Mouse (Mus musculus): Measurements from ENCODE around the gene Atp5s. TPM values are rescaled to one million over a fixed set of nuclear protein-coding genes. Genes with fewer than 3 reads are reported as not detected.
A peak's percentile ranks its signal among the peaks of the same experiment; 100 is the strongest.

Gene Atp5s
- 10 to 100 TPM; 19.4 to 21.3 TPM for total RNA-seq (2021)
- long read RNA-seq, experiment 1, transcript Atp5s-204 (6 exons, 1,599 nt), result minor isoform, 6 of 38 reads
- long read RNA-seq, experiment 1, transcript Atp5s-201 (5 exons, 1,485 nt), result major isoform, 16 of 38 reads
- long read RNA-seq, experiment 1, partial matches to known transcripts, result 9 of 38 reads
- long read RNA-seq, experiment 1, other reads (novel, unspliced or antisense), result 7 of 38 reads
- long read RNA-seq, experiment 2, transcript Atp5s-204 (6 exons, 1,599 nt), result minor isoform, 6 of 31 reads
- long read RNA-seq, experiment 2, transcript Atp5s-201 (5 exons, 1,485 nt), result major isoform, 14 of 31 reads
- long read RNA-seq, experiment 2, partial matches to known transcripts, result 9 of 31 reads
- long read RNA-seq, experiment 2, other reads (novel, unspliced or antisense), result 2 of 31 reads

- intact Hi-C loops (cut with DNase I), result no loop called here
These were observed at the start of gene Atp5s, which contains the start of gene L2hgdh for GRCm38 (mm10) chr12:69724711-69725460. Gene Atp5s, plus strand, starts transcription at chr12:69724950. Gene L2hgdh, minus strand, starts transcription at chr12:69724873.

GRCm38 (mm10) chr12:69676157-69676556, 48.6 kb upstream of the Atp5s start:
- intact Hi-C loops (cut with DNase I), result no loop called here
- DNase-seq, result no peak

More at GRCm38 (mm10) chr12:69724711-69725460, at the start of gene Atp5s, which contains the start of gene L2hgdh:
- DNase-seq, result peak; percentile 96

DNA sequence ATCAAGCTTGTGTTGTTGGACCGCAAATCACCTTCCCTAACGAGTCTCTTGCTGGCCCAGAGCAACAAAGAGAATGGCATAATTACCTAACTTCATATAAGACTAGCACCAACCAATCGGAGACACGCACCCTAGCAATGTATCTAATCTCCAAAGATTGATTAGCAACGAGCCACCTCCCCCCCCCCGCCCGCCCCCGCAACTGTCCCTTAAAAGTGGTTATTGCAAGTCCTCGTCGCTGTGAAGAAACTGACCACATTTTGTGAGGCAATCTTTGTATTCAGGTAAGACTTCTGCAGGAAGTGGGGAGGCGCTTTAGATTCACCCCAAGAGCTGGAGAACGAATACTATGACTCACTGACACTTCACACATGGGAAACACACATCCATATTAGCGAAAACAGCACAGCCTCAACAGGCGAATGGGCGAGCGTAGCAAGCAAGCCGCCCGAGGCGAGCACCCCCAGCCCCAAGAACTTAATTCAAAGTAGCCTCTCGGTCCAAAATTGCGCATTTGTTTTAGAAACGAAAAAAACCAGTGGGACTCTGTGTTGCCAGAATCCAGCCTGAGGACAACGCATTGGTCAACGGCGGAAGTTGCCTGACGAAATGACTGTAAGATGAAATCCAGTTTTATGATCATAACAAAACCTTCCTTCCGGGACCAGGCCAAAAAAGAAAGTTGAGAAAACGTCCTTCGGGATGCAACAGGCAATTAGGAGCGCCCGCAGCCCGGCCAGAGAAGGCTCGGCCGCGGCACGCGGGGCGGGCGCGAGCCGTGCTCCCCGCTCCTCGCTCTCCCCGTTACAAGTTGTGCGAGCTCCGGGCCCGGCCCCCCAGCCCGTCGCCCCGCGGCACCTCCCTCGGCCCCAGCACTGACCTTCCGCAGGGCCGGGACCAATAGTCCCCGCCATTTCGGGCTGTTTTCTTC, 43.9 kb upstream of the Atp5s start:
- peak; percentile 57 to 62 for DNase-seq
- intact Hi-C loops (cut with DNase I), result loop anchor here (2.0 to 5.0 kb wide), 2 partner anchors 30 to 309 kb away; partner anchors contain the start of genes Arf6 and Gm9887

GRCm38 (mm10) chr12:69681566-69682061, 43.1 kb upstream of the Atp5s start, which contains the start of gene Sos2:
Gene Sos2, minus strand, starts transcription at chr12:69681852.
- DNase-seq, result peak; percentile 72 to 81
- intact Hi-C loops (cut with DNase I), result loop anchor here (2.0 to 5.0 kb wide), 2 partner anchors 31 to 309 kb away; partner anchors contain the start of genes Arf6 and Gm9887

DNA sequence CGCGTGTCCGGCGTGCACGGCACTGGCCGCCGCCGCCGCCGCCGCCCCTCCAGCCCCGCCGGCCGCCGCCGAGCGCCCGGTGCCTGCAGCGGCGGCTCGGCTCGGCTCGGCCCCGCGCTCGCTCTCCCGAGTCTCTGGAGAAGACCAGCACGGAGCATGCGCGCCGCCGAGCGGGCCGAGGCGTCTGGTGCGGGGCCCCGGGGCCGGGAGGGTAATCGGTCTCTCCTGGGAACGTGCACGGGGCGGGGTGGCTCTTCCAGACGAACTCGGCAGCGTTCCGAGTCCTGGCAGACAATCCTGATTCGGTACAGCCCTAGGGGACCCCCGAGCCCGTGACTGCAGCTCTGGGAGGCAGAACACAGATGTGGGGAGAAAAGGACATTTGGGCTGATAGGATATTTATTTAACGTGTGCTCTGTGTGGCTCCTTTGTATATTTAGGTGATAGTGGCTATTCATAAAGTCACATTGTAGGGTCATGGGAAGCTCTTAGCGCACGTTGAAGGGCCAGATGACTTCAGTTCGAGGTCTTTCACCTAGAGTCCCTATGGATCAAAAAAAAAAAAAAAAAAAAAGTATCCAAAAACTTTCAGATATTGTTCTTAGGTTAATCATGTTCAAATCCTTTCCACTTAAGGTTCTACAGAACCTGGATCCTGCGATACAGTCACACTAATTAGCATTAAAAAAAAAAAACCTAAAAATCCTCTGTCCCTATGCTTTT, 42.5 kb upstream of the Atp5s start:
- intact Hi-C loops (cut with DNase I), result loop anchor here (5.0 kb wide), 1 partner anchor 310 kb away; the partner anchor contains the start of genes Arf6 and Gm9887
- peak; percentile 89 to 91 for DNase-seq

GRCm38 (mm10) chr12:69682788-69683419, 41.8 kb upstream of the Atp5s start:
- intact Hi-C loops (cut with DNase I), result loop anchor here (5.0 kb wide), 1 partner anchor 311 kb away; the partner anchor contains the start of genes Arf6 and Gm9887
- peak in 1 of 2 experiments; percentile 23 for DNase-seq

DNA sequence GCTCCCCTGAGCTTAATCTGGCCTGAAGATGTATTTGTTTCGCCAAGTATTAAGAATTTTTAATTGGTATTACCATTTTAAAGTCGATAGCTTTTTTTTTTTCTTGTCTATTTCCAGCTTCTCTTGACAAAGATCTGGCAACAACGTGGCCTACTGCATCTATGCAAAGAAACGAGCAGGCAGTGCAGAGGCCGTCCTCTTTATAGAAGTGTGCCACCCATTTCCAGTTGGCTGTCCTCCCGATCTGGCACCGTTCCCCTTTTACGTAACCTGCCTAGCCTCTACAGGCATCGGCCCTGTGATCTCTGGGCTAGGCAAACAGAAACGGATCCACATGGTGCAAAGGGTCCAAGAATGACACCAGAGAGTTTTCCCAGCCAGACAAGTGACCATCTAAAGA, 41.2 kb upstream of the Atp5s start:
- intact Hi-C loops (cut with DNase I), result loop anchor here (5.0 kb wide), 1 partner anchor 311 kb away; the partner anchor contains the start of genes Arf6 and Gm9887
- DNase-seq, result peak; percentile 81 to 87

DNA sequence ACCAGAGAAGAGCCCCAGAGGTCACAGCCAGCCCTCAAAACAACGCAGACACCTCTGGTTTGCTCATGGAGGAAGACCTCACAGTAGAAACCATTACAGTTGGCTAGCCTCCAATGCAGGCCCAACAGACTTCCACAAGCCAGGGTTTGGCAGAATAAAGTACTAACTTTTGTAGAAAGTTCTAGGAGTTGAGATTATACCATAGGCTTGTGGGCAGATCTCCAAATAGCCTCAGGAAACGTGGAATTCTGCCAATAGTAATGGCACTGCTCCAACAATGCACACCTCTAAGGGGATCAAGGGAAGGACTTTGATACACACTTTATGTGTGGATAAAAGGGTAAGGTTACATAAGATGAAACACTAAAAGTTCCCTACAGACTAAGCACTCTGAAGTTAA, 36.4 kb upstream of the Atp5s start:
- intact Hi-C loops (cut with DNase I), result no loop called here
- peak in 1 of 2 experiments; percentile 15 for DNase-seq

- intact Hi-C loops (cut with DNase I), result no loop called here
- no peak for DNase-seq
These were observed 35.7 kb upstream of the Atp5s start for GRCm38 (mm10) chr12:69689094-69689493.

DNA sequence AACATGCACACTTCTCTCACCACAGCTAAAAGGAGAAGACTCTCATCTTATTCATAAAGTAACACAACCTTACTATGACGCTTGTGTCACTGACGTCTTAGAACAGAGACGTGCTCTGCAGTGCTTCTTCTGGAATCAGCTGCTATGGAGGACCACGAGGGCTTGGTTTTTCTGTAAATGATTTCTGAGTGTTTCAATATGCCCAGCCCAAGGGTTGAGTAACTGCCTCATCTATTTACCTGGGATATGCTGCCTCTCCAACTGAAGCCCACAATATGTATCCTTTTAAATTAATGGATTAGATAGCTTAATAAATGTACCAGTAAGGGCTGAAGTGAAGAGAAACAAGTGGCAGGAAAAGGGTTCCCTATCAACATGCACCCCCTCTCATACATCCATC, 34.0 kb upstream of the Atp5s start:
- DNase-seq, result no peak
- intact Hi-C loops (cut with DNase I), result loop anchor here (10.0 kb wide), 1 partner anchor 476 kb away; no protein-coding TSS in a partner anchor

- DNase-seq, result no peak
- intact Hi-C loops (cut with DNase I), result loop anchor here (10.0 kb wide), 1 partner anchor 479 kb away; no protein-coding TSS in a partner anchor
These were observed 31.3 kb upstream of the Atp5s start for GRCm38 (mm10) chr12:69693471-69693870.

DNA sequence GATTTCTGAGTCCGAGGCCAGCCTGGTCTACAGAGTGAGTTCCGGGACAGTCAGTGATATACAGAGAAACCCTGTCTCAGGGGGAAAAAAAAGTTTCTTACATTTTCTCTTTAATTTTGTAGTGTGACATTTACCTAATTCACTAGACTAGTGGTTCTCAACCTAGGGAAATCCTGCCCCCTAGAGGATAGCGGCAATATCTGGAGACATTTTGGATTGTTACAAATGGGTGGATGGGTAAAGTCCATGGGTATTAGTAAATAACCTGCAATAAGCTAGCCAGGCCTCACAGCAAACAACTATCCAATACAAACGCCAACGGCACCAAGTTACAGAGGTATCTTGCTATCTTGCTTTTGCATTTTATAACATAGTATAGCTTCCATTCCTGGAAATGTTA, 28.0 kb upstream of the Atp5s start:
- peak; percentile 42 to 74 for DNase-seq
- intact Hi-C loops (cut with DNase I), result loop anchor here (5.0 to 10.0 kb wide), 5 partner anchors 84 to 482 kb away; partner anchors contain the start of genes Arf6, Gm9887 and Vcpkmt

- intact Hi-C loops (cut with DNase I), result loop anchor here (5.0 to 10.0 kb wide), 5 partner anchors 86 to 484 kb away; partner anchors contain the start of genes Arf6, Gm9887 and Vcpkmt
- DNase-seq, result no peak
These were observed 26.4 kb upstream of the Atp5s start for GRCm38 (mm10) chr12:69698352-69698751.

- intact Hi-C loops (cut with DNase I), result no loop called here
These were observed 19.8 kb upstream of the Atp5s start for GRCm38 (mm10) chr12:69704799-69705458.

DNA sequence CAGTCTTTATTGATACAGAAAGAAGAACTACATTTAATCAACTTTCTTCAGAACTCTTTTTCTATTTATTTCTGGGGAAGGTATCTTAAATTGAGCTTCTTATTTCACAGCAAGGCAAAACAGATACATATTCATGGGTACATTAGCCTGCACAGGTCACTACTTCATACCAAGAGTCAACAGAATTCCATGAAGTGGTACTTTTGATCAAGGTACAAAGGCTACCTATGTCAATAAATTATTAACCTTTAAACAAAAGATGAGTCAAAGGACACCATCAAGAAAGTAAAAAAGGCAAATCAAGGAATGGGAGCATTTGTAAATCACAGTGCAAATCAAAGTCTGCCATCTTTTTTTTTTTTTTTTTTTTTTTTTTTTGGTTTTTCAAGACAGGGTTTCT, 11.1 kb upstream of the Atp5s start:
- no peak for DNase-seq
- intact Hi-C loops (cut with DNase I), result no loop called here

More at GRCm38 (mm10) chr12:69704799-69705458, 19.8 kb upstream of the Atp5s start:
- no peak for DNase-seq

GRCm38 (mm10) chr12:69722857-69723256, 1.9 kb upstream of the Atp5s start:
- no peak for DNase-seq
- intact Hi-C loops (cut with DNase I), result no loop called here

GRCm38 (mm10) chr12:69723376-69723775, 1.4 kb upstream of the Atp5s start:
- intact Hi-C loops (cut with DNase I), result no loop called here
- DNase-seq, result no peak

Measured in heart, postnatal 14 days (tissue).